Mouse (Mus musculus): ENCODE data around the gene Ggt1. TPM values are rescaled to one million over a fixed set of nuclear protein-coding genes. Genes with fewer than 3 reads are reported as not detected.

Ggt1 gene
- total and polyA plus RNA-seq, 3 experiments = 1.3 to 3.8 (median 2.1) TPM

- Histone ChIP-seq H3K4me3 (replicated peaks in 1 of 3; ENCODE audit: low read depth in 2 of 3, low read length in 2 of 3, poor library complexity in 1 of 3) (peak overlapping the region in 1 of 3 experiments; percentile 94), H3K36me3 (replicated peaks in 1 of 2; ENCODE audit: control insufficient read depth in 1 of 2, insufficient read depth in 1 of 2, low read length in 1 of 2) (peaks cover 21 to 45% of the 10 kb centered on the region in 2 experiments), H3K79me2 (replicated peaks; ENCODE audit: control insufficient read depth, extremely low read depth, insufficient read depth, poor library complexity, severe bottlenecking) (peaks cover 26% of the 10 kb centered on the region), H3K27me3 (replicated peaks) (no peaks in the 10 kb centered on the region), H3K9ac (ENCODE audit: insufficient read depth, low read depth) (no peak overlapping the region), H3K4me1 (ENCODE audit: control insufficient read depth in 1 of 2, insufficient read depth in 2 of 2) (peaks cover 15 to 69% of the 10 kb centered on the region in 2 experiments), H3K4me2 (ENCODE audit: insufficient read depth, low read depth, poor library complexity, severe bottlenecking) (0 out of 2 replicates have a peak overlapping the region, but pooled peaks have one; percentile 2), H3K9me3 (replicated peaks; ENCODE audit: low read length) (no peaks in the 10 kb centered on the region), H3K27ac (ENCODE audit: insufficient read depth, low read depth) (no peak overlapping the region)
- peak; percentile 31 for DNase-seq (ENCODE audit: extremely low read depth)
- dilution Hi-C loops (cut with MboI; ENCODE audit: extremely low pct_ligation_motif_present, extremely low pct_unique_long_range_greater_than_20kb, low sequenced_read_pairs) (no loop called here), in situ Hi-C loops (cut with MboI; ENCODE audit: low pct_ligation_motif_present, low pct_unique_long_range_greater_than_20kb, low sequenced_read_pairs) (no loop called here)
- TF ChIP-seq HCFC1 (IDR thresholded peaks at IDR 0.05; ENCODE audit: low read depth, low read length) = no peak
- no peak for TF ChIP-seq MYC (IDR thresholded peaks at IDR 0.05; ENCODE audit: low read depth, low read length)
- no peak for TF ChIP-seq ELF1 (IDR thresholded peaks at IDR 0.05; ENCODE audit: low read depth, low read length)
- no peak for TF ChIP-seq NELFE (IDR thresholded peaks at IDR 0.05; ENCODE audit: low read depth, low read length)
- TF ChIP-seq IRF4 (IDR thresholded peaks at IDR 0.05; ENCODE audit: low read depth, low read length) = no peak
- TF ChIP-seq TBP (conservative IDR thresholded peaks at IDR 0.05; ENCODE audit: low read depth, low read length) = no peak
- no peak for TF ChIP-seq POLR2AphosphoS2 (IDR thresholded peaks at IDR 0.05; ENCODE audit: low read depth, low read length)
- peak; percentile 32; the same call in 1 of the 2 replicates for TF ChIP-seq ZNF384 (IDR thresholded peaks at IDR 0.05; ENCODE audit: low read depth, low read length)
Observed at GRCm38 (mm10) chr10:75515216-75516037, 46.0 kb upstream of the Ggt1 start.

GRCm38 (mm10) chr10:75516038-75516723 lies 45.2 kb upstream of the Ggt1 start:
- Histone ChIP-seq H3K4me2 (ENCODE audit: insufficient read depth, low read depth, poor library complexity, severe bottlenecking) (peak overlapping the region; percentile 91), H3K27me3 (replicated peaks) (no peaks in the 10 kb centered on the region), H3K79me2 (replicated peaks; ENCODE audit: control insufficient read depth, extremely low read depth, insufficient read depth, poor library complexity, severe bottlenecking) (peaks cover 33% of the 10 kb centered on the region), H3K9me3 (replicated peaks; ENCODE audit: low read length) (no peaks in the 10 kb centered on the region), H3K4me3 (replicated peaks in 1 of 3; ENCODE audit: low read depth in 2 of 3, low read length in 2 of 3, poor library complexity in 1 of 3) (peak overlapping the region; percentile 82 to 94 (median 86)), H3K4me1 (ENCODE audit: control insufficient read depth in 1 of 2, insufficient read depth in 2 of 2) (peaks cover 19 to 76% of the 10 kb centered on the region in 2 experiments), H3K36me3 (replicated peaks in 1 of 2; ENCODE audit: control insufficient read depth in 1 of 2, insufficient read depth in 1 of 2, low read length in 1 of 2) (peaks cover 21 to 45% of the 10 kb centered on the region in 2 experiments), H3K27ac (ENCODE audit: insufficient read depth, low read depth) (no peak overlapping the region), H3K9ac (ENCODE audit: insufficient read depth, low read depth) (peak overlapping the region; percentile 83)
- dilution Hi-C loops (cut with MboI; ENCODE audit: extremely low pct_ligation_motif_present, extremely low pct_unique_long_range_greater_than_20kb, low sequenced_read_pairs) = no loop called here
- DNase-seq (ENCODE audit: extremely low read depth) = no peak
- in situ Hi-C loops (cut with MboI; ENCODE audit: low pct_ligation_motif_present, low pct_unique_long_range_greater_than_20kb, low sequenced_read_pairs) = no loop called here
- TF ChIP-seq UBTF (IDR thresholded peaks at IDR 0.05; ENCODE audit: low read depth, low read length) (0 out of 2 replicates have a peak, but pooled peaks have one; percentile 2), ZMIZ1 (IDR thresholded peaks at IDR 0.05; ENCODE audit: low read depth, low read length) (no peak)

- H3K27ac ChIP-seq (ENCODE audit: insufficient read depth, low read depth) = 0 out of 2 replicates have a peak overlapping the region, but pooled peaks have one; percentile 5
- peak overlapping the region; percentile 82 to 94 (median 86) for H3K4me3 ChIP-seq (replicated peaks in 1 of 3; ENCODE audit: low read depth in 2 of 3, low read length in 2 of 3, poor library complexity in 1 of 3)
- peak overlapping the region; percentile 83 for H3K9ac ChIP-seq (ENCODE audit: insufficient read depth, low read depth)
- peaks cover 19 to 80% of the 10 kb centered on the region in 2 experiments for H3K4me1 ChIP-seq (ENCODE audit: control insufficient read depth in 1 of 2, insufficient read depth in 2 of 2)
- in situ Hi-C loops (cut with MboI; ENCODE audit: low pct_ligation_motif_present, low pct_unique_long_range_greater_than_20kb, low sequenced_read_pairs) = no loop called here
- peaks cover 22 to 45% of the 10 kb centered on the region in 2 experiments for H3K36me3 ChIP-seq (replicated peaks in 1 of 2; ENCODE audit: control insufficient read depth in 1 of 2, insufficient read depth in 1 of 2, low read length in 1 of 2)
- H3K9me3 ChIP-seq (replicated peaks; ENCODE audit: low read length) = no peaks in the 10 kb centered on the region
- no peak for DNase-seq (ENCODE audit: extremely low read depth)
- dilution Hi-C loops (cut with MboI; ENCODE audit: extremely low pct_ligation_motif_present, extremely low pct_unique_long_range_greater_than_20kb, low sequenced_read_pairs) = no loop called here
- H3K27me3 ChIP-seq (replicated peaks) = no peaks in the 10 kb centered on the region
- H3K4me2 ChIP-seq (ENCODE audit: insufficient read depth, low read depth, poor library complexity, severe bottlenecking) = peak overlapping the region; percentile 91
- TF ChIP-seq ZC3H11A (IDR thresholded peaks at IDR 0.05; ENCODE audit: low read depth, low read length) (no peak), CHD1 (IDR thresholded peaks at IDR 0.05; ENCODE audit: low read depth, low read length) (peak; percentile 64; the same call in 1 of the 2 replicates), PAX5 (IDR thresholded peaks at IDR 0.05; ENCODE audit: low read length) (no peak), SIN3A (IDR thresholded peaks at IDR 0.05; ENCODE audit: low read length) (peak; percentile 6; the same call in 1 of the 2 replicates), GABPA (IDR thresholded peaks at IDR 0.05; ENCODE audit: insufficient replicate concordance, low read depth, low read length) (no peak), NRF1 (IDR thresholded peaks at IDR 0.05; ENCODE audit: low read depth, low read length) (no peak)
- peaks cover 39% of the 10 kb centered on the region for H3K79me2 ChIP-seq (replicated peaks; ENCODE audit: control insufficient read depth, extremely low read depth, insufficient read depth, poor library complexity, severe bottlenecking)
Observed at GRCm38 (mm10) chr10:75516724-75517072, 44.7 kb upstream of the Ggt1 start.
